Mouse (Mus musculus): ENCODE measurements around the gene Insr. TPM values are rescaled to one million over a fixed set of nuclear protein-coding genes. Genes with fewer than 3 reads are reported as not detected.

The Insr gene
- polyA plus RNA-seq, 1 experiment from 2014 or later = 26.3 TPM

DNA sequence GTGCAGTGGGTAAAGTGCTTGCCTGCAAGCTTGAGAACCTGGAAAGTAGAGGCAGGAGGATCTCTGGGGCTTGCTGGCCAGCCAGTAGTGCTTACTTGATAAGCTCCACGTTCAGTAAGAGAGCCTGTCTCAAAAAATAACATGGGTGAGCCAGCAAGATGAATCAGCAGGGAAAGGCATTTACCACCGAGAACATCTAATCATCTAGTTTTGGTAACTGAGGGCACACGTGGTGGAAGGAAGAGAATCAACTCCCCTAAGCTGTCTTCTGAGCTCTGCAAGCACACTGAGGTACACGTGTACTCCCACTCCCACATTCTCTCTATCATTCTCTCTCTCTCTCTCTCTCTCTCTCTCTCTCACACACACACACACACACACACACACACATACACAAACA is 26.2 kb downstream of the Insr start:
- Histone ChIP-seq H3K36me3 (replicated peaks; ENCODE audit: control insufficient read depth, insufficient read depth, low read depth, low read length) (no peaks in the 10 kb centered on the region; the same call in none of the 2 replicates), H3K4me2 (ENCODE audit: low read depth, low read length) (no peak overlapping the region), H3K4me1 (ENCODE audit: control insufficient read depth, insufficient read depth, low read length) (no peaks in the 10 kb centered on the region), H3K27me3 (ENCODE audit: control insufficient read depth, insufficient read depth, low read length) (no peaks in the 10 kb centered on the region), H3K9ac (replicated peaks; ENCODE audit: low read length) (no peak overlapping the region), H3K9me3 (replicated peaks; ENCODE audit: control insufficient read depth, low read length) (no peaks in the 10 kb centered on the region), H3K27ac (replicated peaks; ENCODE audit: low read depth, low read length) (no peak overlapping the region), H3K4me3 (ENCODE audit: low read depth, low read length) (no peak overlapping the region)
- no peak for DNase-seq (ENCODE audit: low spot score)
- WGBS = 84% methylated on average over 4 of the region's 4 CpGs
- ATAC-seq (replicated peaks; ENCODE audit: insufficient number of reproducible peaks, low FRiP score, low TSS enrichment, low read depth) = no peak

- WGBS = 93% methylated on average over 6 of the region's 6 CpGs
- no peak overlapping the region for H3K4me3 ChIP-seq (ENCODE audit: low read depth, low read length)
Observed at GRCm38 (mm10) chr8:3252665-3253064, 26.8 kb downstream of the Insr start.

DNA sequence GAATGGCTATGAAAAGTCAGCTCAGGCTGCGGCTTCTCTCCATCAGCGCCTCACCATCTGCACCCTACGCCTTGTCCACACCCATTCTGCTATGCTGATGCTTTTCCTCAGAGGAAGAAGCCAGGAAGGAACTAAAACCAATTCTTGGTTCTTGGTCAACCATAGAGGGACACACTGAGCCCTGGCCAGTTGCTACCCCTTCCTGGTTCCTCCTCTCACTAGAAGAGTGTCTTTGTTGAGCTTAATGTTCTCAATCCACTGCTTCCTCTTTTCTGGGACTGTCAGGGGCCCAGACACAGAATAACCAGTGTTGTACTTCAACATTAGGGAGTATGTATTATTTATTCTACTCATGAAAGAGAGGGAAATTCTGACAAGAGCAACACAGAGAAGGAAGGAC is 28.3 kb downstream of the Insr start:
- no peaks in the 10 kb centered on the region for H3K4me1 ChIP-seq (ENCODE audit: control insufficient read depth, insufficient read depth, low read length)
- H3K4me2 ChIP-seq (ENCODE audit: low read depth, low read length) = no peak overlapping the region
- DNase-seq (ENCODE audit: low spot score) (no peak), ATAC-seq (replicated peaks; ENCODE audit: insufficient number of reproducible peaks, low FRiP score, low TSS enrichment, low read depth) (no peak)
- 92% methylated on average over 3 of the region's 3 CpGs for WGBS
- no peak overlapping the region for H3K4me3 ChIP-seq (ENCODE audit: low read depth, low read length)
- no peaks in the 10 kb centered on the region for H3K27me3 ChIP-seq (ENCODE audit: control insufficient read depth, insufficient read depth, low read length)
- no peaks in the 10 kb centered on the region; the same call in none of the 2 replicates for H3K36me3 ChIP-seq (replicated peaks; ENCODE audit: control insufficient read depth, insufficient read depth, low read depth, low read length)
- no peak overlapping the region for H3K27ac ChIP-seq (replicated peaks; ENCODE audit: low read depth, low read length)
- H3K9ac ChIP-seq (replicated peaks; ENCODE audit: low read length) = no peak overlapping the region
- no peaks in the 10 kb centered on the region for H3K9me3 ChIP-seq (replicated peaks; ENCODE audit: control insufficient read depth, low read length)

More at GRCm38 (mm10) chr8:3252665-3253064, 26.8 kb downstream of the Insr start:
- H3K36me3 ChIP-seq (replicated peaks; ENCODE audit: control insufficient read depth, insufficient read depth, low read depth, low read length) = no peaks in the 10 kb centered on the region; the same call in none of the 2 replicates
- no peaks in the 10 kb centered on the region for H3K27me3 ChIP-seq (ENCODE audit: control insufficient read depth, insufficient read depth, low read length)
- H3K9ac ChIP-seq (replicated peaks; ENCODE audit: low read length) = no peak overlapping the region
- DNase-seq (ENCODE audit: low spot score) (no peak), ATAC-seq (replicated peaks; ENCODE audit: insufficient number of reproducible peaks, low FRiP score, low TSS enrichment, low read depth) (no peak)
- no peaks in the 10 kb centered on the region for H3K4me1 ChIP-seq (ENCODE audit: control insufficient read depth, insufficient read depth, low read length)
- H3K4me2 ChIP-seq (ENCODE audit: low read depth, low read length) = no peak overlapping the region
- H3K27ac ChIP-seq (replicated peaks; ENCODE audit: low read depth, low read length) = no peak overlapping the region
- no peaks in the 10 kb centered on the region for H3K9me3 ChIP-seq (replicated peaks; ENCODE audit: control insufficient read depth, low read length)

DNA sequence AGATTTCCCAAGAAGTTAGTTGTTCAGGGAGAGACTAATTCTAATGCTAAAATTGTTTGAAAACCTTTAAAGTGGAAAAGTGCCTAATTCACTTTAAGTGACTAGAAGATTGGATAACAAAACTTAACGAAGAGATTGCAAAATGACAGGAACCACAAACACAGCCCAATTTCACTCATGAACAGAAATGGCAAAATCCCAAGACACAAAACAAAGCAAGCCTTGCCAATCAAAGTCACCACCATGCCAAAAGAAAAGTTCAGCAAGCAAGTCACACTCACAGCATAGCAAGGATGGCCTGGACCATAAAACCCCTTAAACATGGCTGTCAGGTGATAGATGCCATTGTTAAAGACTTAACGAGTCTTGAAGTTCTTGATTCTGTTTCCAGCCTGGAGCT is 29.5 kb downstream of the Insr start:
- WGBS = 83% methylated on average over 2 of the region's 2 CpGs
- H3K9ac ChIP-seq (replicated peaks; ENCODE audit: low read length) = no peak overlapping the region
- no peaks in the 10 kb centered on the region for H3K4me1 ChIP-seq (ENCODE audit: control insufficient read depth, insufficient read depth, low read length)
- H3K27ac ChIP-seq (replicated peaks; ENCODE audit: low read depth, low read length) = no peak overlapping the region
- no peaks in the 10 kb centered on the region for H3K27me3 ChIP-seq (ENCODE audit: control insufficient read depth, insufficient read depth, low read length)
- DNase-seq (ENCODE audit: low spot score) = no peak
- H3K4me2 ChIP-seq (ENCODE audit: low read depth, low read length) = no peak overlapping the region
- no peaks in the 10 kb centered on the region; the same call in none of the 2 replicates for H3K36me3 ChIP-seq (replicated peaks; ENCODE audit: control insufficient read depth, insufficient read depth, low read depth, low read length)
- H3K9me3 ChIP-seq (replicated peaks; ENCODE audit: control insufficient read depth, low read length) = no peaks in the 10 kb centered on the region
- H3K4me3 ChIP-seq (ENCODE audit: low read depth, low read length) = no peak overlapping the region
- no peak for ATAC-seq (replicated peaks; ENCODE audit: insufficient number of reproducible peaks, low FRiP score, low TSS enrichment, low read depth)

GRCm38 (mm10) chr8:3248704-3249103 is 30.7 kb downstream of the Insr start:
- DNase-seq (ENCODE audit: low spot score) = no peak
- WGBS = 91% methylated on average over 5 of the region's 5 CpGs
- no peaks in the 10 kb centered on the region; the same call in 1 of the 2 replicates for H3K36me3 ChIP-seq (replicated peaks; ENCODE audit: control insufficient read depth, insufficient read depth, low read depth, low read length)

DNA sequence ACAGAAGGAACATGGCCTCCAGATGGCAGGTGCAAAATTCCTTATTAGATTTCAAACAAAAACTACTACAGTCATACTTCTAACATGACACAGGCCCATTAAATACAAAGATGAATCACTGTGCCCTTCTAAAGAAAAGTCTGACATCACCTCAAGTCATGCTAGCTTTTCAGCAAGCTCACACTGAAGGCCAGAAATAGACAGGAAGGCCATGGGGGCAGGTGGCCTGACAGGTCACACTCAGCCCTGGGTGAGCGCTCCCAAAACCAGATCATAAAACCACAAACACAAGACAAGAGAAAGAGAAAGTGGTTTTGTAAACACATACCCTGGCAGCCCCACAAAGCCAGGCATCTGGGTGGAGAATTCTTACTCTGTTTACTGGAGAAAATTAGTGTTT is 32.3 kb downstream of the Insr start:
- DNase-seq (ENCODE audit: low spot score) (no peak), ATAC-seq (replicated peaks; ENCODE audit: insufficient number of reproducible peaks, low FRiP score, low TSS enrichment, low read depth) (no peak)
- no peak overlapping the region for H3K9ac ChIP-seq (replicated peaks; ENCODE audit: low read length)
- no peaks in the 10 kb centered on the region for H3K27me3 ChIP-seq (ENCODE audit: control insufficient read depth, insufficient read depth, low read length)
- no peak overlapping the region for H3K4me3 ChIP-seq (ENCODE audit: low read depth, low read length)
- H3K4me2 ChIP-seq (ENCODE audit: low read depth, low read length) = no peak overlapping the region
- no peaks in the 10 kb centered on the region for H3K9me3 ChIP-seq (replicated peaks; ENCODE audit: control insufficient read depth, low read length)
- H3K36me3 ChIP-seq (replicated peaks; ENCODE audit: control insufficient read depth, insufficient read depth, low read depth, low read length) = no peaks in the 10 kb centered on the region; the same call in 1 of the 2 replicates
- 95% methylated on average over 1 of the region's 1 CpGs for WGBS
- no peak overlapping the region for H3K27ac ChIP-seq (replicated peaks; ENCODE audit: low read depth, low read length)
- no peaks in the 10 kb centered on the region for H3K4me1 ChIP-seq (ENCODE audit: control insufficient read depth, insufficient read depth, low read length)

More at GRCm38 (mm10) chr8:3248704-3249103, 30.7 kb downstream of the Insr start:
- Histone ChIP-seq H3K4me1 (ENCODE audit: control insufficient read depth, insufficient read depth, low read length) (no peaks in the 10 kb centered on the region), H3K4me2 (ENCODE audit: low read depth, low read length) (no peak overlapping the region), H3K27me3 (ENCODE audit: control insufficient read depth, insufficient read depth, low read length) (no peaks in the 10 kb centered on the region), H3K4me3 (ENCODE audit: low read depth, low read length) (no peak overlapping the region), H3K27ac (replicated peaks; ENCODE audit: low read depth, low read length) (no peak overlapping the region), H3K9me3 (replicated peaks; ENCODE audit: control insufficient read depth, low read length) (no peaks in the 10 kb centered on the region), H3K9ac (replicated peaks; ENCODE audit: low read length) (no peak overlapping the region)
- ATAC-seq (replicated peaks; ENCODE audit: insufficient number of reproducible peaks, low FRiP score, low TSS enrichment, low read depth) = no peak

- no peaks in the 10 kb centered on the region for H3K27me3 ChIP-seq (ENCODE audit: control insufficient read depth, insufficient read depth, low read length)
- no peak overlapping the region for H3K4me3 ChIP-seq (ENCODE audit: low read depth, low read length)
- no peak overlapping the region for H3K4me2 ChIP-seq (ENCODE audit: low read depth, low read length)
- no peak overlapping the region for H3K27ac ChIP-seq (replicated peaks; ENCODE audit: low read depth, low read length)
- H3K9ac ChIP-seq (replicated peaks; ENCODE audit: low read length) = no peak overlapping the region
- no peaks in the 10 kb centered on the region for H3K4me1 ChIP-seq (ENCODE audit: control insufficient read depth, insufficient read depth, low read length)
- ATAC-seq (replicated peaks; ENCODE audit: insufficient number of reproducible peaks, low FRiP score, low TSS enrichment, low read depth) (no peak), DNase-seq (ENCODE audit: low spot score) (no peak)
- no peaks in the 10 kb centered on the region; the same call in 1 of the 2 replicates for H3K36me3 ChIP-seq (replicated peaks; ENCODE audit: control insufficient read depth, insufficient read depth, low read depth, low read length)
- WGBS = 86% methylated on average over 4 of the region's 4 CpGs
- no peaks in the 10 kb centered on the region for H3K9me3 ChIP-seq (replicated peaks; ENCODE audit: control insufficient read depth, low read length)
Observed at GRCm38 (mm10) chr8:3243229-3243628, 36.2 kb downstream of the Insr start.

DNA sequence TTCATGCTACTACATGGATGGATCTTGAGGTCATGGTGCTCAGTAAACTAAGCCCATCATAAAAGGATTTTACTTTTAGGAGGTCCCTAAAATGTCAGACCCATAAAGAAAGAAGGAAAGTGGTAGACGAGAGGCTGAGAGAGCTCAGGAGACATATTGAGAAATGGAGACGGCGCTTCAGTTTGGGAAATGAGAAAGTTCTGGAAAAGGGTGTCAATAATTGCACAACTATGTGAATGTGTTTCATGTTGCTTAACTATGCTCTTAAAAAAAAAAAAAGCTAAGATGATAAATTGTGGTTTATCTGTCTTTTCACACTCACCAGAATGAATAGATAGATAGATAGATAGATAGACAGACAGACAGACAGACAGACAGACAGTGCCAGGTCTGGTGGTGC is 38.7 kb downstream of the Insr start:
- DNase-seq (ENCODE audit: low spot score) = no peak
- no peak for ATAC-seq (replicated peaks; ENCODE audit: insufficient number of reproducible peaks, low FRiP score, low TSS enrichment, low read depth)
- 94% methylated on average over 3 of the region's 3 CpGs for WGBS

More for the DNA sequence above, 38.7 kb downstream of the Insr start:
- Histone ChIP-seq H3K4me1 (ENCODE audit: control insufficient read depth, insufficient read depth, low read length) (no peaks in the 10 kb centered on the region), H3K9ac (replicated peaks; ENCODE audit: low read length) (no peak overlapping the region), H3K9me3 (replicated peaks; ENCODE audit: control insufficient read depth, low read length) (no peaks in the 10 kb centered on the region), H3K4me2 (ENCODE audit: low read depth, low read length) (no peak overlapping the region), H3K4me3 (ENCODE audit: low read depth, low read length) (no peak overlapping the region), H3K27me3 (ENCODE audit: control insufficient read depth, insufficient read depth, low read length) (no peaks in the 10 kb centered on the region), H3K27ac (replicated peaks; ENCODE audit: low read depth, low read length) (no peak overlapping the region), H3K36me3 (replicated peaks; ENCODE audit: control insufficient read depth, insufficient read depth, low read depth, low read length) (no peaks in the 10 kb centered on the region)

Measured in embryonic facial prominence, embryonic 11.5 days (tissue).